Mouse (Mus musculus) Patski (cell line): ENCODE results near the gene Prkag2. TPM values are rescaled to one million over a fixed set of nuclear protein-coding genes. Genes with fewer than 3 reads are reported as not detected.

Experiments used
- ATAC-seq: fragments of 100-300 bp; one replicate; pipeline ENCODE4 v1.8.0; 2021
- CTCF ChIA-PET: fragments of 350-600 bp; sonication (Branson Sonifier 250); formaldehyde crosslinking; loops from one replicate; lab custom pipeline; 2022; ENCODE audit warnings: inconsistent platforms; lab: Charles Lee
- POLR2A ChIA-PET: fragments of 350-600 bp; sonication (Branson Sonifier 250); formaldehyde crosslinking; loops from one replicate; lab custom pipeline; 2022; ENCODE audit warnings: antibody characterized with exemption, inconsistent platforms; lab: Charles Lee
- DNase-seq: peaks from one replicate; pipeline ENCODE4 v3.0.0-alpha.2; 2011; ENCODE audit warnings: low read depth, low spot score
- H3K27me3 ChIP-seq: fragments of 371-371 bp; one replicate; pipeline ENCODE4 v1.5.1; 2021
- CTCF ChIP-seq: fragments of 100-300 bp; IDR thresholded peaks from one replicate; pipeline ENCODE4 v1.5.1; 2021
- in situ Hi-C: fragments of 300-500 bp; cut with MboI; formaldehyde crosslinking; loops from 3 replicates; pipeline ENCODE4 v1.11.1; 2018; ENCODE audit warnings: low pct_unique_long_range_greater_than_20kb, mixed read lengths
- polyA plus RNA-seq: library from polyadenylated mRNA; unstranded; gene quantifications from one replicate; pipeline ENCODE4 v1.2.3, GENCODE M21; 2021

The Prkag2 gene
- polyA plus RNA-seq, 1 experiment from 2014 or later, result 37.7 TPM

DNA sequence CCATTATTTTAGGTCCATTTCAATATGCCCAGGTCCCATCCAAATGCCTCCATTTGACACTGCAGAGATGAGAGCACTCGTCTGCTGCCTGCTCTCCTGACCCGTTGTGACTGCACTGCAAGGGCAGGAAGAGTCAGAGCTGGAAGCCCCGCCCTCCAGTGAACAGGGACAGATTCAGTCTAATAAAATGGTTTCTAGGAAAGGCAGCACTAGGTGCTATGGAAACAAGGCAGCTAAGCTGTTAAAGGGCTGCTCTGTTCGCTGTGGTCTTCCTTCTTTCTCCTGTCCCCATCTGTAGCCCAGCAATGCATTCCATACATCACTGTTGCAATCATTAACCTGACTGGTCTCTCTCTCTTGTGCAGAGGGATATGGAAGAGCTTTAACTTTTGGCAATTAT is 287.4 kb downstream of the Prkag2 start:
- in situ Hi-C loops, result no loop called here
- CTCF ChIA-PET, result interaction anchor here (1.2 to 2.4 kb wide), 5 partner anchors 10 to 198 kb away, joined by 3 to 8 read pairs (median 4); no protein-coding TSS in a partner anchor
- no peak for TF ChIP-seq CTCF
- ATAC-seq, result peak; percentile 49
- DNase-seq, result no peak
- POLR2A ChIA-PET, result no interaction called here
- H3K27me3 ChIP-seq, result no peaks in the 10 kb centered on the region

Other genes starting within 250 kb of the Prkag2 start
- gene Galntl5, start 80.8 kb upstream of the Prkag2 start, polyA plus RNA-seq, result not detected
- gene Galnt11, start 121.3 kb upstream of the Prkag2 start, polyA plus RNA-seq, result 42.7 TPM
- 0.58 TPM for gene E130116L18Rik, start 122.5 kb upstream of the Prkag2 start, polyA plus RNA-seq